Mouse (Mus musculus) adrenal gland, postnatal 14 days (tissue): ENCODE results near the gene Dock9. TPM values are rescaled to one million over a fixed set of nuclear protein-coding genes. Genes with fewer than 3 reads are reported as not detected.
"Not testable (repeated sequence)": the region's sequence is repeated elsewhere in the genome, so short reads cannot be mapped to it uniquely, and the experiment has no call there.

Experiments
- DNase-seq: peaks from one replicate; pipeline ENCODE4 v3.0.0; 2021; ENCODE audit warnings: mixed read lengths
- total RNA-seq: library from RNA; stranded (reverse); gene quantifications from 2 replicates; pipeline ENCODE4 v1.2.3, GENCODE M21; 2021

Dock9 gene
- total RNA-seq, 1 experiment from 2014 or later = 31.9 TPM

- no peak for DNase-seq
Measured at GRCm38 (mm10) chr14:121698620-121698950, 99.1 kb downstream of the Dock9 start.

DNA sequence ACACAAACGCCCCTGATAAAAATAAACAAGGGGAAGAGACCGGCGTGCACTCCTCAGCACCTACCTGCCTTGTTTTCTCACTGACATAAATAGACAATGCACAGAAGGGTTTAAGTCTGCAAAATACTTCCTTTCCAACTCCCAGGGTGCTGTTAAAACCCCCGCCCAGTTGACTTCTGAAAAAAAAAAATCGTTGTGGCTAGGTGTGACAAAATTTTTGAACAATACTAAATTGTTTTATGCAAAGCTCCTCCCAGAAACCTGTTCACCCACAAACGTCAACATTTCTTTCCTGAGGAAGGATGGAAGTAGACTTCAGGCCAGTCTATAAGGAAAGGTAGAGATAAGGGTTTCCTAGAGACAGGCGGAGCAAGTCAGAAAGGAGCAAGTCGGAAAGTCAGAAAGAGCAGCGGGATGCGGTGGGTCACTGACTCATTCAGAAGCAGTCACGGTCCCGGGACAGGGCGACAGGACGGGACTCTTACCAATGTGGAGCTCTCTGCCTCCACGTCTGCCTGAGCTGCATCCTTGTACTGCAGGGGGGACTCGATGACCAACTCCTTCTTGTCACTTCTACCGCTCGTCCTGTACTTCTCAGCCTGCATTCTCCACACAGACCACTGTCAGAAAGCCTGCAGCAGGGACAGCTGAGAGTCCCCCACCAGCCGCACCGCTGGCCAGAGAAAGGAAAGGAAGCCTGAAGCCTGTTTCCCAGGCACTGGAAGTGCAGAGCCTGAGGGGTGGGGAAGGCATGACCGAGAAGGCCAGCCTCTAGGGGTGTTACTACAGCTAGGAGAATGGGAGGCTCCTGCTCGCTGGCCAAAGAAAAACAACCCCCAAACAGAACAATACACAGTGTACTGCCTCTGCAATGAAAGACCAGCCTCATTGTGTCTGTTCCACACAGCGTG lies 99.7 kb downstream of the Dock9 start:
- peak; percentile 78 for DNase-seq

GRCm38 (mm10) chr14:121697143-121697680 lies 100.4 kb downstream of the Dock9 start:
- no peak for DNase-seq

DNA sequence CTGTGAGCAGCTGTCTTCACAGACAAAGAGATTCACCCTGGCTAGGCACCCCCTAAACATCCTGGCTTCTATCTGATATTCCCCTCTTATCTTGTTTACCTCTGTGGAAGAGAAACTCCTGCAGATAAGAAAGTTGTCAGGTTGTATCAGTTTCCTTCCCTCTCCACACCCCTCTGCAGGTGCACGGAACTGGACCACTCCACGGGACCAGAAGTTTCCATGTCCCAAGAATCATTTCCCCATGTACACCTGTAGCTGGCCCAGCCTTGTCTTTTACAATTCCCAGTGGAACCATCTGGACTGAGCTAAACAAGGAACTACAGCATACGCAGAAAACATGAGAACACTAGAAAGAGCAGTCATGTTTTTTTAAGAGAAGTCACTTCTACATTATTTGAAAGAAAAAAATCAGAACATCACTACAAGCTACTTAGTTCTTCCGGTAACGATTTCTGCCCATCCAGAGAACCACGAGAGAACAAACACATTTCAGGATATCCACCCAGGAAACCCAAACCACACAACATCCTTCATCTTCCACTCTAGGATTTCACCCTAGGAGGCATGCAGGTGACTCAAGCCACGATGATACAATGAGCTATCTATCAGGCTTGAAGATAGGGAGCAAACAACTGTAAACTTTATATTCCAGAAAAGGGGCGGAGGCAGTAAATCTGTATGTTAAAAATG lies 101.1 kb downstream of the Dock9 start:
- no peak for DNase-seq

- no peak for DNase-seq
Measured at GRCm38 (mm10) chr14:121694706-121695105, 102.9 kb downstream of the Dock9 start.

GRCm38 (mm10) chr14:121693991-121694594 lies 103.5 kb downstream of the Dock9 start:
- no peak for DNase-seq

GRCm38 (mm10) chr14:121689649-121690048 lies 108.0 kb downstream of the Dock9 start:
- not testable (repeated sequence) for DNase-seq

- DNase-seq = no peak
Measured at GRCm38 (mm10) chr14:121688175-121688574, 109.5 kb downstream of the Dock9 start.

- DNase-seq = no peak
Measured at GRCm38 (mm10) chr14:121687274-121687673, 110.4 kb downstream of the Dock9 start.

GRCm38 (mm10) chr14:121678913-121679312 lies 118.7 kb downstream of the Dock9 start:
- DNase-seq = no peak

DNA sequence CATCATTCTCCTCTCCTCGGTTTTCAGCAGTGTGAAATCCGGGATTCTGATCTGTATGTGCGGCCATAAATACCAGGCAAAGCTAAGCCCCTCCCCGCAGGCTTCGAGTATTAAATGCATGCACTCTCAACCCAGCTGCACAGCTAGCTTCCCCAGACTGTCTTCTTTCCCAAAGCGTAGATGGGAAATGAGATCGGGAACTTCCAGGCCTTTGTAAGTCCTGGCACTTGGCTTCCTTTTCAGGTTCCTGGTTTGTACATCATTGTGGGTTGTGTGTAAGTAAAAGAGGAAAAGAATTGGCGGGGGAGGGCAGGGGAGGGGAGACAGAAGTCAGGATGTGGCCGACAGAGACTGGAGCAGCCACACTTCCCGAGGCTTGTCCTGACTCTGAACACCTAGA lies 119.2 kb downstream of the Dock9 start:
- DNase-seq = no peak

DNA sequence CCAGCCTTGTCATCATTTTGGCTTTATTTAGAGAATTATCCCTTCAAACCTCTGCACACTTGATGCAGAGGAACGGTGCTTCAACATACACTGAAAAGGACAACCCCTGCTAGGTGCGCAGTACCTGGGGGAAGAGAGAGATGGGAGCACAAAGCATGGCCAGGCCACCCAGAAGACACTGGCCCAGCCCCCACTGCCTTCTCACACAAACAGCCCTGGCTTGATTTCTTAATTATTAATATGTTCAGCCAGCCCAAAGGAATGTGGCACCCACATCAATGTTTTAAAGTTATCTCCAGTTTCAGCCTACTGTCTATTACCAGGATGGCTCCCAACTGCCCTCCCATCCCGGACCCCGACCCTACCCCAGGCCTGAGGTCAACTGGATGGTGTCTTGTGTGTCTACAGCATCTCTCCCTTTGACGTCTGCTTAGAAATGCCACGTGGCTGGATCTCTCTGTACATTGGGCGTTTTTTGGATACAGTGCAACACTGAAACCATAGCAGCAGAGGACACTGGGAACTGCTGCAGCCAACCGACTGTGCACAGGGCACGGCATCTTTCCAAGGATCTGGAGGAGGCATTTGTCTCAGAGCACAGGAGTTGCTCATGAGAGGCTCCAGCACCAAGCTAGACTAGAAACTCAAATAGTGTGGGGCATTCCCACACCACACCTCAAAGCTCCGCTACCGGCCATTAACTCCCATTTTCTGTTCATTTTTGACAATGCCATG lies 120.9 kb downstream of the Dock9 start:
- DNase-seq = no peak

GRCm38 (mm10) chr14:121676121-121676591 lies 121.5 kb downstream of the Dock9 start:
- DNase-seq = peak; percentile 55

DNA sequence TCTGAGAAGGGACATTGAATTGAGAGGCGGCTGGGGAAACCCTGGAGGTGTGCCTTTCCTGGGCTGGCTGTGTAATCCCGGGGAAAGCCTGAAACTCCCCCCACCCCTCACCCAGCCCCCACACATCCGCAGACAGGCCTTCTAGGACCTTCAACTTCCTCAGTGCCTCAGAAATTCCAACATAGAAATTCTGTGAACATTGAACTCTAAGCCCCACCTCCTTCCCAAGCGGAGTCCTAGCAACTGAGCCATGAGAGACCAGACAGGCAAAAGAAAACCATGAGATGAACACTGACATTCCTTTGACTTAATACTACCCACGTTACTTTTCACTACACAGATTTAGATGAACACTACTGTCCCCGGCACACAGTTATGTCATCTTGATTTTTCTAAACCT lies 122.1 kb downstream of the Dock9 start:
- peak; percentile 55 for DNase-seq

DNA sequence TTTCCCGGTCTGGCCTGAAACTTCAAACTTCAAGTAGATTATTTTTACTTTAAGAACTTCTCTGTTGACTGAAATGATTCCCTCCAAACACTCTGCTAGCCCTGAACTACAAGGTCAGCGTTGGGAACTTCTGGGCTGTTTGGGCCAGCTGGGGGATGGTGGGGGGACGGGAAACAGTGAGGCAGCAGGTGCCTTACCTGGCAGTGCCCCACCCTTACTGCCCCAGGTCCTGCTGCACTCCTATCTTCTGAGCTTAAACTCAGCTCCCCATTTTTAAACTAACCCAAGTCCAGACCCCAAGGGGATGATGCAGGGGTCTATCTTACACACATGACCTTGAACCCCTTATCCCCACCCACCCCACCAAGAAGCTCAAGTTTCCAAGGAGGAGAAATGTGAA lies 122.5 kb downstream of the Dock9 start:
- no peak for DNase-seq

GRCm38 (mm10) chr14:121670016-121670415 lies 127.6 kb downstream of the Dock9 start:
- DNase-seq = no peak

GRCm38 (mm10) chr14:121666641-121667274 lies 130.9 kb downstream of the Dock9 start:
- no peak for DNase-seq

GRCm38 (mm10) chr14:121665693-121666273 lies 131.9 kb downstream of the Dock9 start:
- DNase-seq = no peak

GRCm38 (mm10) chr14:121663913-121664312 lies 133.7 kb downstream of the Dock9 start:
- DNase-seq = no peak

- DNase-seq = no peak
Measured at GRCm38 (mm10) chr14:121660918-121661317, 136.7 kb downstream of the Dock9 start.
